Mouse (Mus musculus) thymus, postnatal 25 days (tissue): ENCODE measurements at regions not wholly inside any gene's neighbourhood (a gene's known extent, or its start where the extent isn't known, plus 50 kb on each side); places are given as distances from the start of the nearest gene placed in this dataset.
"Not testable (repeated sequence)": the region's sequence is repeated elsewhere in the genome, so short reads cannot be mapped to it uniquely, and the experiment has no call there.

Source experiments
- DNase-seq: peaks from one replicate; pipeline ENCODE4 v3.0.0; 2022

DNA sequence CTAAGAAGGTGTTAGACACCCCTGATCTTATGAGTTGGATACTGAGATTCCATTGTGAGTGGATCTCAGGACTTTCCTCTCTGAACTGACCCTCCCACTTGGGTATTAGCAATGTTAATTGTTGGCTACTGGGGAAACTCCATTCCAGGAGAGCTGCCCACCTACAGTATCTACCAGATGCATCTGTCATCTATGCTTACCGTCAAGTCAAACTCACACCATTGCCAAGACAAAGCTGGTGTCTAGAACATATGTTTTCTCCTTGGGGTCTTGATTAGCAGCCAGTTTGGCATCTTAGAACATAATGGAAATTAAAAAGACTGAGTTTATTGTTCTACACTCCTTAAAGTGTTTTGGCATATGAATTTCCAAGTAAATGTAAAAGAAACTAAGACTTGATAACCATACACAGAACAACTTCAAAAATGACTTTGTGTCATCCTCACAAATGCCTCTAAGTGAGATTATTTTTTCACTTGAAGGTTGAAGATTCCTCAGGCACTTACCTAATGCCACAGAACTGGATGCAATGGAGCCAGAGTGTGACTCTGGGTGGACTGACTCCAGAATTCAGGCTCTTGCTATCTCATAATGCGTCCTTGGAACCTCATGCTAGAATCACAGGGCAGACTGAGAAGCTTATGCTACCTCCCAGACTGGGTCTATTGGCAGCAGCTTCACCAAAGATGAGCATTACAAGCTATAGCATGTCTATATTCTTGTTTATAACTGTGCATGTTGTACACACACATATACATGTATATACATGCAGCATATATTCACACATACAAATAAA is 107.5 kb upstream of the Rnf152 start:
- DNase-seq, result no peak

GRCm38 (mm10) chr1:105462695-105463094 is 106.2 kb upstream of the Rnf152 start:
- DNase-seq, result no peak

DNA sequence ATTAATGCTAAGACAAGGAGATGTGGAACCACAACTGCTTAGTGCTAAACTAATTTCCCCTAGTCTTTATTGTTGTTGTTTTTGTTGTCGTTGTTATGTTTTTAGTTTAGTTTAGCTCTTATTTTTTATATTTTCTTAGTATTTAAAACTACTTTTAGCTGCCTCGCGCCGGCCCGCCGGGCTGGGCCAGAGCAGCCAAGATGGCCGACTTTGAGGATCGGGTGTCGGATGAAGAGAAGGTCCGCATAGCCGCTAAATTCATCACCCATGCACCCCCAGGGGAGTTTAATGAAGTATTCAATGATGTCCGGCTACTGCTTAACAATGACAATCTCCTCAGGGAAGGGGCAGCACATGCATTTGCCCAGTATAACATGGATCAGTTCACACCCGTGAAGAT is 99.3 kb upstream of the Rnf152 start:
- DNase-seq, result not testable (repeated sequence)

DNA sequence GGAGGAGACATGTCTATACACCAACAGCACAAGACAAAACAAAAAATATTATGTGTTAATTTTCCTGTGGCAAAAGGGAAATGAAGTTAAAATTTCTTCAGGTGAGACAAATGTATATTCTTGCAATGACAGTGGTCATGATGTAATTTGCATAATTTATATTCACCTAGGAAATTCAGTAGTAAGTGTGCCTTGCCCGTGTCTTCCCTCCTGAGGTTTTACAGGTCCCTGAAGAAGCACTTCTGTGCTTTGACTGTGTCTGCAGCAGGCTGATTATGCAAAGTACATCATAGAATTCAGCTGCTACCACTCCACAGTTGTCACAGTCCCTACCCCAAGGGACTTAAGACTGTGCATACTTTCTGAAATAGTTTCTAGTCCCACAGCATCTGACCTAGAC is 98.2 kb upstream of the Rnf152 start:
- no peak for DNase-seq

- no peak for DNase-seq
Observed at GRCm38 (mm10) chr1:105446212-105446611, 89.7 kb upstream of the Rnf152 start.

DNA sequence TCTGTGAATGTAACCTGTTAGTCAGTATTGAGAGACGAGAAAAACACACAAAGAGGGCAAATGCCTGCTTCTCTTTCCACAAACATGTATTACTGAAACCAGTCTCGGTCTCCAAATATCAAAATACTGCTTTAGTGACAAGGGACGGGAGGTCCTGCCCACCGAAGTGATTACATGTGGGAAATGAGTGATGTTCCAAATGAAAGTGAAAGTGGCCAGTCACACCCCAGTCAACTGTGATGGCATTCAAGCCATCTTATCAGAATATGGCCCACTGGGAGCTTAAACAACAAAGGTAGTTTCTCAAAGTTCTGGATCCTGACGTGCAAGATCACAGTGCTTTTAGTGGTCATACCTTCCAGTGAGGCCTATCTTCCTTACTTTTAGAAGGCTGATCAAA is 87.0 kb upstream of the Rnf152 start:
- no peak for DNase-seq

DNA sequence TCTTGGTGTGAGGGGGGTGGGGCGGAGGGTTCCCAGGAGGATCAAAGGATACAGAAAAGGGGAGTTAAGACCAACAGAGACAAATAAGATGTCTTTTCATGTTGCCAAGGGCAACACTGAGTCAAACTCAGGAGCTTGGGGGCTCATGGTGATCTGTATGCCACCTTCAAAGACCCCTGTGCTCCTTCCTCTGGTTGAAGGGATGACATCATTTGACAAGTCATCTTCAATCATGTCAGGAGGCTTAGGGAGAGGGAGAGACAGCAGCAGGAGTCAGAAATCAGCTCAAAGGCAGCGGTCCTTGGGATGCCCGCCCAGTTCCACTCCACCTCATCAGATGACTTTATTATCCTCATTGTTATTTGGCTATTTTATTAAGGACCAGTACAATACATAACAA is 83.8 kb upstream of the Rnf152 start:
- DNase-seq, result no peak

- DNase-seq, result peak; percentile 46
Observed at GRCm38 (mm10) chr1:105434631-105435403, 78.3 kb upstream of the Rnf152 start.

GRCm38 (mm10) chr1:105433949-105434348 is 77.4 kb upstream of the Rnf152 start:
- no peak for DNase-seq

GRCm38 (mm10) chr1:105431803-105432202 is 75.3 kb upstream of the Rnf152 start:
- no peak for DNase-seq

GRCm38 (mm10) chr1:105430712-105431111 is 74.2 kb upstream of the Rnf152 start:
- DNase-seq, result no peak

DNA sequence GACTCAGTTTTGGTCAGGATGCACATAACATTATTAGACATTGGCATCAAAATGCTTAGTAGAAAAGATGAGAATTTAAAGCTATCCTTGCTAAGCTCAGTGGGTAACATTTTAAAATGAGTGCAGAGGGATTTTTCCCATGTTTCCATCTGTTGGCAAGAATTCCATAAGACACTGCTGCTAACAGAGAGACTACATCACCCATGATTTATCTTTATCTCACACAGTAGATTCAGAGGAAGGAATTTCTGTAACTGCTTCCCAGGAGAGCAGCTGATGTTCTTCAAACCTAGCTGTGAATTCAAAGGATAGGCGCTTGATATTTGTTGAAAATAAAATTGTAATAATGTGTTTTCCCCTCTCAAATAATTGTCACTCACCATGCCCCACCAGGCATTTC is 71.7 kb upstream of the Rnf152 start:
- DNase-seq, result no peak

- DNase-seq, result no peak
Observed at GRCm38 (mm10) chr1:105426086-105426485, 69.6 kb upstream of the Rnf152 start.

- no peak for DNase-seq
Observed at GRCm38 (mm10) chr1:105423380-105423779, 66.9 kb upstream of the Rnf152 start.

DNA sequence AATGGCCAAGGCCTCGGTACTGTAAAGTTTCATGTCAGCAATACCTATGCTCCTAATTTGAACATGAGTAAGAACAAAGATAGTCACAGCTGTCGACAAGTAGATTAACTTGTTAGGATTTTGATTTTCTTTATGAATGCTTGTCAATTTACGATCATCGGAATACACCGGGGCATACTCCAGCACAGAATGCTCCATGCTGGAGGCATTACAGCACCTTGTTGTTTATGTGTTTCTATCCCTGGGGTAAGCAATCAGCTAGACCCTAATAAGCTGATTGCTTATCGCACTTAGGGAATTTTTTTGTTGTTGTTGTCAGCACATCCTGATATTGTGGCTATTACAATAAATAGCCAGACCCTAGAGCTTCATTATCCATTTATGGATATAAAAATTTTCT is 66.4 kb upstream of the Rnf152 start:
- DNase-seq, result no peak

- DNase-seq, result no peak
Observed at GRCm38 (mm10) chr1:105420374-105421046, 64.0 kb upstream of the Rnf152 start.
